Mouse (Mus musculus) embryonic fibroblast, embryonic 13.5 days (primary cell): ENCODE measurements at regions not wholly inside any gene's neighbourhood (a gene's known extent, or its start where the extent isn't known, plus 50 kb on each side); places are given as distances from the start of the nearest gene placed in this dataset.

Experiments used
- CTCF ChIP-seq: IDR thresholded peaks from 2 replicates; pipeline ENCODE4 v1.5.1; 2011; ENCODE audit warnings: mild to moderate bottlenecking, control low read depth, low read length, moderate library complexity, borderline replicate concordance; ENCODE audit not compliant: insufficient read depth
- POLR2A ChIP-seq: IDR thresholded peaks from 2 replicates; pipeline ENCODE4 v1.6.1; 2011; ENCODE audit warnings: low read depth, mild to moderate bottlenecking, control low read depth, low read length, moderate library complexity

DNA sequence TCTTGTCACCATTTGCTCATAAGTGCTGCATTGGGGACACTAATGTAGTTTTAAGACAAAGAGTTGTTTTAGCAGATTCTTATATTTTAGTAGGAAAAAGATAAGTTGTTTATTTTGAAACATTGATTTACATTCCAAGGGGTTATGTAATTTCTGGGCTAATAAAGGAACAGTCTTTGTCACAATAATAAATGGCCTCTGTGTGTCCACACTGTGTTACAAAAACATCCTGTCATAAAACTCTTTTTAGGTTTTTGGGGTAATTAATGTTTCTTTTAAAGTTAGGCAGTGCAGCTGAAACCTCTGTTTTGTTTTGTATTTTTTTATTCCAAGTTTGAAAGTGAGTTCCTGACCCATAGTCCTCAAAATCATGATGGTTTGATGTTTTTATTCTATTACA is 210.4 kb upstream of the Col3a1 start:
- TF ChIP-seq CTCF = no peak
- no peak for TF ChIP-seq POLR2A
